Mouse (Mus musculus) embryonic fibroblast, embryonic 13.5 days (primary cell): ENCODE measurements at regions not wholly inside any gene's neighbourhood (a gene's known extent, or its start where the extent isn't known, plus 50 kb on each side); places are given as distances from the start of the nearest gene placed in this dataset.

ENCODE experiments used
- CTCF ChIP-seq: IDR thresholded peaks from 2 replicates; pipeline ENCODE4 v1.5.1; 2011; ENCODE audit warnings: mild to moderate bottlenecking, control low read depth, low read length, moderate library complexity, borderline replicate concordance; ENCODE audit not compliant: insufficient read depth
- POLR2A ChIP-seq: IDR thresholded peaks from 2 replicates; pipeline ENCODE4 v1.6.1; 2011; ENCODE audit warnings: low read depth, mild to moderate bottlenecking, control low read depth, low read length, moderate library complexity

DNA sequence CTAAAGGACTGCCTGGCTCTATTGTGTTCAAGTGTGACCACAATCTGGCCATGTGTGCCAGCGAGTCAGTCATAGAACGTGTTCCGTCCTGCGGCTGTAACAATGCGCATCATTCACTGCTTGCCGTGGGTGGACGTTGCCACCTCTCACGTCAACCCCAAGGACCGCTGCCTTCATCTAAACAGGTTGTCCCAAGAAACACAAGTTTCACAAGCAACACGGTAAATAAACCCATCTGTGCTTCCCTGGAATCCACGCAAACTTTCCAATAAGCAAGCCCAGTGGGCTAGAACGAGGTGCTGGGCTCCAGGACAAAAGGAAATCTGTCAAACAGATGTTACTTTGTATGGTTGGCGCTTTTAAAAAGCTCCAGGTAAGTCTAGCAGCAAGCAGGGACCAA, 125.2 kb downstream of the Atp23 start:
- no peak for TF ChIP-seq CTCF
- TF ChIP-seq POLR2A = no peak
